Mouse (Mus musculus) left cerebral cortex, postnatal 14 days (tissue): ENCODE results near the gene Trabd. TPM values are rescaled to one million over a fixed set of nuclear protein-coding genes. Genes with fewer than 3 reads are reported as not detected.

Source experiments
- DNase-seq, 2 experiments: peaks; one replicate each; pipeline ENCODE4 v3.0.0; 2021 to 2022; ENCODE audit warnings: low spot score in 2 of 2, mixed read lengths in 1 of 2
- intact Hi-C: fragments of 180-260 bp; cut with DNase I; formaldehyde crosslinking; loops from one replicate; pipeline ENCODE4 v1.15.1; 2025
- total RNA-seq, 2 experiments: library from RNA; stranded (reverse); gene quantifications; 2 replicates each; pipeline ENCODE4 v1.2.3; 2021

Trabd gene
- total RNA-seq, 2 experiments from 2014 or later: 14.0 to 15.9 TPM

GRCm38 (mm10) chr15:89073993-89074603 lies 826 bp upstream of the Trabd start:
- peak in 1 of 2 experiments; percentile 29 for DNase-seq
- intact Hi-C loops: no loop called here

GRCm38 (mm10) chr15:89075478-89076147 lies 689 bp downstream of the Trabd start:
- intact Hi-C loops: no loop called here
- DNase-seq: peak; percentile 80 to 82

GRCm38 (mm10) chr15:89076156-89076731 lies 1.3 kb downstream of the Trabd start:
- intact Hi-C loops: no loop called here
- peak in 1 of 2 experiments; percentile 29 for DNase-seq

- no peak for DNase-seq
- intact Hi-C loops: no loop called here
Observed at GRCm38 (mm10) chr15:89078208-89078836, 3.4 kb downstream of the Trabd start.

GRCm38 (mm10) chr15:89083906-89084305 lies 9.0 kb downstream of the Trabd start:
- intact Hi-C loops: loop anchor here (10.0 kb wide), 1 partner anchor 259 kb away; no protein-coding TSS in a partner anchor
- no peak for DNase-seq

GRCm38 (mm10) chr15:89084826-89085225 lies 9.9 kb downstream of the Trabd start:
- intact Hi-C loops: loop anchor here (5.0 to 10.0 kb wide), 2 partner anchors 153 to 260 kb away; no protein-coding TSS in a partner anchor
- DNase-seq: no peak

GRCm38 (mm10) chr15:89088607-89089247 lies 13.8 kb downstream of the Trabd start, which contains the start of gene Selenoo:
Gene Selenoo (plus strand): TSS chr15:89089084.
- intact Hi-C loops: loop anchor here (5.0 to 10.0 kb wide), 2 partner anchors 156 to 264 kb away; no protein-coding TSS in a partner anchor
- peak; percentile 79 to 90 for DNase-seq

- peak in 1 of 2 experiments; percentile 23 for DNase-seq
- intact Hi-C loops: loop anchor here (5.0 to 10.0 kb wide), 2 partner anchors 157 to 265 kb away; no protein-coding TSS in a partner anchor
Observed at GRCm38 (mm10) chr15:89089248-89090051, 14.5 kb downstream of the Trabd start.

GRCm38 (mm10) chr15:89090662-89091061 lies 15.7 kb downstream of the Trabd start:
- peak in 1 of 2 experiments; percentile 60 for DNase-seq
- intact Hi-C loops: no loop called here

GRCm38 (mm10) chr15:89092181-89092580 lies 17.3 kb downstream of the Trabd start:
- DNase-seq: peak in 1 of 2 experiments; percentile 68
- intact Hi-C loops: no loop called here

GRCm38 (mm10) chr15:89097450-89097849 lies 22.5 kb downstream of the Trabd start:
- no peak for DNase-seq
- intact Hi-C loops: no loop called here

- DNase-seq: no peak
- intact Hi-C loops: no loop called here
Observed at GRCm38 (mm10) chr15:89098616-89099015, 23.7 kb downstream of the Trabd start.

- DNase-seq: no peak
- intact Hi-C loops: no loop called here
Observed at GRCm38 (mm10) chr15:89100823-89101222, 25.9 kb downstream of the Trabd start.

- no peak for DNase-seq
- intact Hi-C loops: no loop called here
Observed at GRCm38 (mm10) chr15:89102646-89103045, 27.7 kb downstream of the Trabd start.

GRCm38 (mm10) chr15:89103921-89104320 lies 29.0 kb downstream of the Trabd start:
- intact Hi-C loops: no loop called here
- DNase-seq: no peak

- intact Hi-C loops: no loop called here
- peak; percentile 26 to 57 for DNase-seq
Observed at GRCm38 (mm10) chr15:89104425-89104824, 29.5 kb downstream of the Trabd start.

GRCm38 (mm10) chr15:89106073-89106472 lies 31.1 kb downstream of the Trabd start:
- peak; percentile 17 to 33 for DNase-seq
- intact Hi-C loops: no loop called here

- no peak for DNase-seq
- intact Hi-C loops: no loop called here
Observed at GRCm38 (mm10) chr15:89106976-89107375, 32.1 kb downstream of the Trabd start.

GRCm38 (mm10) chr15:89110147-89110546 lies 35.2 kb downstream of the Trabd start:
- DNase-seq: no peak
- intact Hi-C loops: no loop called here
